Mouse (Mus musculus): ENCODE data around the gene Gpsm2. TPM values are rescaled to one million over a fixed set of nuclear protein-coding genes. Genes with fewer than 3 reads are reported as not detected.

Gene Gpsm2
- total and polyA plus RNA-seq, 3 experiments = 9.7 to 11.2 (median 10.4) TPM

- Histone ChIP-seq H3K4me3 (replicated peaks in 1 of 3; ENCODE audit: low read depth in 2 of 3, low read length in 2 of 3, poor library complexity in 1 of 3) (no peak overlapping the region), H3K79me2 (replicated peaks; ENCODE audit: control insufficient read depth, extremely low read depth, insufficient read depth, poor library complexity, severe bottlenecking) (no peaks in the 10 kb centered on the region), H3K9ac (ENCODE audit: insufficient read depth, low read depth) (no peak overlapping the region), H3K9me3 (replicated peaks; ENCODE audit: low read length) (no peaks in the 10 kb centered on the region), H3K27ac (ENCODE audit: insufficient read depth, low read depth) (no peak overlapping the region), H3K4me1 (ENCODE audit: control insufficient read depth in 1 of 2, insufficient read depth in 2 of 2) (peaks cover 3 to 22% of the 10 kb centered on the region in 2 experiments; a peak in 3 of 4 replicates), H3K27me3 (replicated peaks) (peaks cover 13% of the 10 kb centered on the region), H3K4me2 (ENCODE audit: insufficient read depth, low read depth, poor library complexity, severe bottlenecking) (no peak overlapping the region), H3K36me3 (replicated peaks in 1 of 2; ENCODE audit: control insufficient read depth in 1 of 2, insufficient read depth in 1 of 2, low read length in 1 of 2) (no peaks in the 10 kb centered on the region)
- DNase-seq (ENCODE audit: extremely low read depth) = no peak
- dilution Hi-C loops (cut with MboI; ENCODE audit: extremely low pct_ligation_motif_present, extremely low pct_unique_long_range_greater_than_20kb, low sequenced_read_pairs) (no loop called here), in situ Hi-C loops (cut with MboI; ENCODE audit: low pct_ligation_motif_present, low pct_unique_long_range_greater_than_20kb, low sequenced_read_pairs) (no loop called here)
- TF ChIP-seq MYC (IDR thresholded peaks at IDR 0.05; ENCODE audit: low read depth, low read length) = no peak
- TF ChIP-seq EP300 (IDR thresholded peaks at IDR 0.05; ENCODE audit: low read length) = no peak
- no peak for TF ChIP-seq UBTF (IDR thresholded peaks at IDR 0.05; ENCODE audit: low read depth, low read length)
- no peak for TF ChIP-seq USF2 (conservative IDR thresholded peaks at IDR 0.05; ENCODE audit: low read depth, low read length)
- no peak for TF ChIP-seq ZMIZ1 (IDR thresholded peaks at IDR 0.05; ENCODE audit: low read depth, low read length)
- no peak for TF ChIP-seq JUND (conservative IDR thresholded peaks at IDR 0.05; ENCODE audit: low read depth, low read length)
- no peak for TF ChIP-seq IRF4 (IDR thresholded peaks at IDR 0.05; ENCODE audit: low read depth, low read length)
- TF ChIP-seq JUN (IDR thresholded peaks at IDR 0.05; ENCODE audit: insufficient read depth, low read depth, low read length) = no peak
- no peak for TF ChIP-seq ELF1 (IDR thresholded peaks at IDR 0.05; ENCODE audit: low read depth, low read length)
- no peak for TF ChIP-seq TCF12 (IDR thresholded peaks at IDR 0.05; ENCODE audit: low read depth, low read length)
- no peak for TF ChIP-seq RCOR1 (conservative IDR thresholded peaks at IDR 0.05; ENCODE audit: low read depth, low read length)
- no peak for TF ChIP-seq CHD1 (IDR thresholded peaks at IDR 0.05; ENCODE audit: low read depth, low read length)
- TF ChIP-seq MXI1 (IDR thresholded peaks at IDR 0.05; ENCODE audit: low read depth, low read length) = no peak
- no peak for TF ChIP-seq RAD21 (IDR thresholded peaks at IDR 0.05; ENCODE audit: low read depth, low read length)
- no peak for TF ChIP-seq NELFE (IDR thresholded peaks at IDR 0.05; ENCODE audit: low read depth, low read length)
These were observed 2.8 kb downstream of the Gpsm2 start for GRCm38 (mm10) chr3:108719357-108719756.

- H3K4me2 ChIP-seq (ENCODE audit: insufficient read depth, low read depth, poor library complexity, severe bottlenecking) = peak overlapping the region; percentile 7; the same call in 1 of the 2 replicates
- peak; percentile 29 for DNase-seq (ENCODE audit: extremely low read depth)
- TF ChIP-seq CHD1 (IDR thresholded peaks at IDR 0.05; ENCODE audit: low read depth, low read length) (no peak), IRF4 (IDR thresholded peaks at IDR 0.05; ENCODE audit: low read depth, low read length) (peak; percentile 82), NRF1 (IDR thresholded peaks at IDR 0.05; ENCODE audit: low read depth, low read length) (no peak), ZNF384 (IDR thresholded peaks at IDR 0.05; ENCODE audit: low read depth, low read length) (no peak), MEF2A (IDR thresholded peaks at IDR 0.05; ENCODE audit: borderline replicate concordance, low read depth, low read length) (no peak), TCF12 (IDR thresholded peaks at IDR 0.05; ENCODE audit: low read depth, low read length) (no peak), RCOR1 (conservative IDR thresholded peaks at IDR 0.05; ENCODE audit: low read depth, low read length) (no peak), ZMIZ1 (IDR thresholded peaks at IDR 0.05; ENCODE audit: low read depth, low read length) (no peak), JUND (conservative IDR thresholded peaks at IDR 0.05; ENCODE audit: low read depth, low read length) (no peak), JUN (IDR thresholded peaks at IDR 0.05; ENCODE audit: insufficient read depth, low read depth, low read length) (no peak), NELFE (IDR thresholded peaks at IDR 0.05; ENCODE audit: low read depth, low read length) (no peak), MAZ (IDR thresholded peaks at IDR 0.05; ENCODE audit: low read depth, low read length) (no peak), MYC (IDR thresholded peaks at IDR 0.05; ENCODE audit: low read depth, low read length) (no peak), MAFK (IDR thresholded peaks at IDR 0.05; ENCODE audit: insufficient replicate concordance, low read length) (peak; percentile 83), TBP (conservative IDR thresholded peaks at IDR 0.05; ENCODE audit: low read depth, low read length) (no peak), CHD2 (IDR thresholded peaks at IDR 0.05; ENCODE audit: low read length) (no peak), GABPA (IDR thresholded peaks at IDR 0.05; ENCODE audit: insufficient replicate concordance, low read depth, low read length) (no peak), EP300 (IDR thresholded peaks at IDR 0.05; ENCODE audit: low read length) (peak; percentile 59; the same call in 1 of the 2 replicates), ZC3H11A (IDR thresholded peaks at IDR 0.05; ENCODE audit: low read depth, low read length) (no peak), CTCF (conservative IDR thresholded peaks at IDR 0.05 in 1 of 2, IDR thresholded peaks at IDR 0.05 in 1 of 2; ENCODE audit: low read depth in 2 of 2, low read length in 2 of 2) (no peak), USF1 (IDR thresholded peaks at IDR 0.05; ENCODE audit: low read depth, low read length) (no peak), PAX5 (IDR thresholded peaks at IDR 0.05; ENCODE audit: low read length) (no peak), POLR2AphosphoS2 (IDR thresholded peaks at IDR 0.05; ENCODE audit: low read depth, low read length) (no peak), HCFC1 (IDR thresholded peaks at IDR 0.05; ENCODE audit: low read depth, low read length) (no peak), MXI1 (IDR thresholded peaks at IDR 0.05; ENCODE audit: low read depth, low read length) (no peak), BHLHE40 (IDR thresholded peaks at IDR 0.05; ENCODE audit: low read depth, low read length) (no peak)
These were observed 4.1 kb downstream of the Gpsm2 start for GRCm38 (mm10) chr3:108717896-108718502.

More at GRCm38 (mm10) chr3:108717896-108718502, 4.1 kb downstream of the Gpsm2 start:
- peaks cover 12% of the 10 kb centered on the region for H3K27me3 ChIP-seq (replicated peaks)
- H3K79me2 ChIP-seq (replicated peaks; ENCODE audit: control insufficient read depth, extremely low read depth, insufficient read depth, poor library complexity, severe bottlenecking) = no peaks in the 10 kb centered on the region
- no peak overlapping the region for H3K27ac ChIP-seq (ENCODE audit: insufficient read depth, low read depth)
- in situ Hi-C loops (cut with MboI; ENCODE audit: low pct_ligation_motif_present, low pct_unique_long_range_greater_than_20kb, low sequenced_read_pairs) (no loop called here), dilution Hi-C loops (cut with MboI; ENCODE audit: extremely low pct_ligation_motif_present, extremely low pct_unique_long_range_greater_than_20kb, low sequenced_read_pairs) (no loop called here)
- H3K9ac ChIP-seq (ENCODE audit: insufficient read depth, low read depth) = no peak overlapping the region
- no peaks in the 10 kb centered on the region for H3K36me3 ChIP-seq (replicated peaks in 1 of 2; ENCODE audit: control insufficient read depth in 1 of 2, insufficient read depth in 1 of 2, low read length in 1 of 2)
- H3K4me3 ChIP-seq (replicated peaks in 1 of 3; ENCODE audit: low read depth in 2 of 3, low read length in 2 of 3, poor library complexity in 1 of 3) = no peak overlapping the region
- peaks cover 3 to 22% of the 10 kb centered on the region in 2 experiments; a peak in 3 of 4 replicates for H3K4me1 ChIP-seq (ENCODE audit: control insufficient read depth in 1 of 2, insufficient read depth in 2 of 2)
- no peaks in the 10 kb centered on the region for H3K9me3 ChIP-seq (replicated peaks; ENCODE audit: low read length)
